Mouse (Mus musculus) CD8-positive naive resting alpha-beta T cell, adult 2 months (primary cell): Measurements from ENCODE around the gene Trim44.

Experiments used
- DNase-seq, 2 experiments: peaks; one replicate each; pipeline ENCODE4 v3.0.0; 2022; ENCODE audit warnings: low read depth in 2 of 2, low spot score in 2 of 2

Trim44 gene

GRCm38 (mm10) chr2:102406324-102407304 lies 1.0 kb downstream of the Trim44 start:
- DNase-seq, result no peak

DNA sequence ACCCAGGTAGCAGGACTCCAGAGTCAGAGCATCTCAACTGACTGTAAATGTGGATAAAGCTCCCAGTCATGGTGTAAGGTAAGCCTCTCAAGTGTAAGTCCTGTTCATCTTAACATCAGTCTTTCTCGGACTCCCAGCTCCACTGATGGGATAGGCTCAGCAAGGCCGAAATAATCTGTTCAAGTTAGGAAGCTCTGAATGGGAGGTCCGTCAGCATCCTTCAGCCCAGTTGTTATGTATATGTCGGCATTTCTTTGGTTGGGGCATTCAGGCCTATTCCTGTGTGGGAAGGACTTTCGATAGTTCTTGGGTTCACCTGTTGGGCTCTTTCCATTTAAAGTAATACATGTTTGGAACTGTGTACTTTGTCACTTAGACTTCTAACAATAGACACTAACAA lies 3.6 kb downstream of the Trim44 start:
- no peak for DNase-seq

DNA sequence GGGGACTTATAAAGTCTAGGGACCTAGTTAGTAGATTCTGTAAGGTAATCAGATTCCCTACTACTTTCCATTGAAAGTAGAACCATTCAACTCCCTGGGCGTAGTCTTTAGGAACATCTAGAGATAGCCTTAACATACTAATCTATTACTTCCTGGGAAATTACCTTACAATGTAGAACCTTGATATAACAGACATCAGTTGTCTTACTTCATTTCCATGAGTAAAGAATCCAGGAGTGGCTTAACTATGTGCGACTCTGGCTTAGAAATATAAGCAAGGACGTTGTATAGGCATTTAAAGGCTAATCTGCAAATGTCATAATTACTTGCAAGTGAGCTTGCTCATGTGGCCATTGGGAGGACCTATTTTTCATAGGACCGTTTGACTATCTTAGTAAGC lies 4.3 kb downstream of the Trim44 start:
- DNase-seq, result no peak

DNA sequence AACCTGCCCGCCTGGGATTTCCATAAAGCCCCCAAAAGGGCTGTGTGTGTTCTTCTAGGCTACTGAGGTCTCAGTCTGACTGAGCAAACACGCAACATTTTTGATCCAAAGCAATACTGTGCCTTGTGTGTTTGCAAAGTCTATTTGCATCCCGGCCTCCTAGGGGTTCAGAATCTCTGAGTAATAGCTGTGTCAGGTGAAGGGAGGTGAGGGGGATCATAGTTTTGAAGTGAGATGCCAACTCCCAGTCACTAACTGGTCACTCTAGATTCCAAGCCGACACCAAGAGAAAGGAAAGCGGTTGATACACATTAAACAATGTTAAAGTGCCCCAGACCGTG lies 6.3 kb downstream of the Trim44 start:
- DNase-seq, result no peak

- peak; percentile 71 to 76 for DNase-seq
Measured at GRCm38 (mm10) chr2:102400605-102401351, 6.8 kb downstream of the Trim44 start.

- DNase-seq, result no peak
Measured at GRCm38 (mm10) chr2:102399864-102400604, 7.6 kb downstream of the Trim44 start.

DNA sequence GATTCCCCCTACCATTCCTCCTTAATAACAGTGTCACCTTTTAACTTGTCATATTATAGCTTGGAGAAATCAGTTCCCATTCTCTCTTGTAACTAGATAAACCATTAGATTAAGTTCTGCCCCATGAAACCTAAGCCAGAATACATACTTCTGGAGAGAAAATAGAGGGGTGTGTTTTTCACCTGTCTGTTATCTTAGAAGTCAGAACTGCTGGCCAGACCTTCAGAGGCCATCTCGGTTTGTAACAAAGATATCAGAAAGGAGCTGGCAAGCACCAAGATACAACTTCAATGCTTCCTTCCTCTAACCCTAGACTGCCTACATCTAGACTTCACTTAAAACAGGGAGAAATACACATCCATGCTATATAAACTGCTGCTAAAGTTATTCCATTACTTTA lies 11.1 kb downstream of the Trim44 start:
- DNase-seq, result no peak

GRCm38 (mm10) chr2:102393457-102393856 lies 14.2 kb downstream of the Trim44 start:
- no peak for DNase-seq

- DNase-seq, result no peak
Measured at GRCm38 (mm10) chr2:102385328-102385902, 22.2 kb downstream of the Trim44 start.

- no peak for DNase-seq
Measured at GRCm38 (mm10) chr2:102384496-102384895, 23.1 kb downstream of the Trim44 start.

DNA sequence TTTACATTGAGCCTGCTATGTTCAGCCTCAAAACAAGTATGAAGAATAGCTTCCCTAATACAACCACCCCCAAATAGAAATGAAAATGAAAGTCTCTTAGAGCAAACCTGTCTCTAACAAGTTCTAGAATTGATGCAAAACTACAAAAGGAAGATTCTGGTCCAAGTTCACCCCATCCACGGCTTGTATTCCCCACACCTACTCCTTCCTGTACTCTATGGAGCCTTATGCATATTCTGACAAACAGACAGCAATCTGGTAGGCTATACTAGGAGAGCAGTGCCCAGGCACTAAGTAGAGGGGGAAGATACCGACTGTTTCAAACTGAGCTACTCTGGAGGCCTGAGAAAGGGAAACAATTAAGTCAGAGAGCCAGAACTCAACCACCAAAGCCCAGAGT lies 23.6 kb downstream of the Trim44 start:
- DNase-seq, result no peak

GRCm38 (mm10) chr2:102383069-102383834 lies 24.4 kb downstream of the Trim44 start:
- no peak for DNase-seq

DNA sequence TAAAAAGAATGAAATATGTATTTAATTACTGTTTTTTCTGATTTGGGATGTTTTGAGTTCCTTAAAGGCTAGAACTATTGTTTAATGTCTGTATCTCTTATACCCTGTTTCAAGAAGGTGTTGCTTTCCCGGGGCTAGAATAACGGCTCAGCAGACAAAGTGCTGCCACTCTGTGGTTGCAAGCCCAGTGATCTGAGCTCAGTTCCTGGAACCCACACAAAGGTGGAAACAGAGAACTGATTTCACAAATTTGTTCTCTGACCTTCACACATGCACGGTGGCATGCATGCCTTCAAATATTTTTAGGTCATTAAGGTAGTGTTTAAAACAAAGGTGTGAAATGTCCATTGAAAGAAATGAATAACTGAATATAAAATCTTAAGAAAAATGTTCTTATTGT lies 25.1 kb downstream of the Trim44 start:
- no peak for DNase-seq

DNA sequence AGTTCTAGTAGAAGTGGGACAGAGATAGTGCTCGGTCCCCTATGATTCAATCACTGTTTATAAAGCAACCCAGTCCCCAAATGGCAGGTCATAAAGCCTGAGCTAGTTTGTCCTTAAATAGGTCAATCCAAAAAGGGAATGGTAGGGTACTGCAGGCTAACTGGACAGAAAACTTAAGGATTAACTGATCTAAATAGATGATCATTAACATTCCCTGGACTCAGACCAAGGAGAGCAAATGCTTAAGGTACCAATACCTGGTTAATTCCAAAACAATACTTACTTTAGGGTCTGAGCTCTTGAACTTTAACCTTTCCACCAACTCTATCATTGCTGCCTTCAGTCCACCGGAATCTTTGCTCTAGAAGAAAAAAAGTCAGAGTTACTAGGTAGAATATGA lies 27.0 kb downstream of the Trim44 start:
- no peak for DNase-seq

- DNase-seq, result no peak
Measured at GRCm38 (mm10) chr2:102378928-102379327, 28.7 kb downstream of the Trim44 start.

GRCm38 (mm10) chr2:102378381-102378780 lies 29.2 kb downstream of the Trim44 start:
- DNase-seq, result no peak

GRCm38 (mm10) chr2:102377370-102377769 lies 30.3 kb downstream of the Trim44 start:
- DNase-seq, result no peak

GRCm38 (mm10) chr2:102373406-102374105 lies 34.1 kb downstream of the Trim44 start:
- DNase-seq, result no peak

DNA sequence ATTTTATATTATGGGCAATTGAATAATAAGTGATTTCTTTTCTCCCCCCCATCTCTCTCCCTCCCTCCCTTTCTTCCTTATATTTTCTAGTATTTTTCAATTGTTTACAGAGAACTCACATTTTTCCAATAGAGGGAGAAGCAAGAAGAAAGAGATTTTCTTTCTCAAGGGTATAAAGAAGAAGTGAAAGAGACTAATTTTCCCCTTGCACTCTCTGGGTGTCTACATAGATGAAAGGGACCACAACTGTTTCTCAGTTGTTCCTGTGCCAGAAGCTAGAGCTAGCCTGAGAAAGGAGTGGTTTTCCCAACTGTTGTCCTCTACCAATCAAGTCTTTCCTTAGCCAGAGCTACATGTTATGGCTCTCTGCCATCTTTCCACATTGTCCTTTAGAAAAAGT lies 34.9 kb downstream of the Trim44 start:
- DNase-seq, result no peak

DNA sequence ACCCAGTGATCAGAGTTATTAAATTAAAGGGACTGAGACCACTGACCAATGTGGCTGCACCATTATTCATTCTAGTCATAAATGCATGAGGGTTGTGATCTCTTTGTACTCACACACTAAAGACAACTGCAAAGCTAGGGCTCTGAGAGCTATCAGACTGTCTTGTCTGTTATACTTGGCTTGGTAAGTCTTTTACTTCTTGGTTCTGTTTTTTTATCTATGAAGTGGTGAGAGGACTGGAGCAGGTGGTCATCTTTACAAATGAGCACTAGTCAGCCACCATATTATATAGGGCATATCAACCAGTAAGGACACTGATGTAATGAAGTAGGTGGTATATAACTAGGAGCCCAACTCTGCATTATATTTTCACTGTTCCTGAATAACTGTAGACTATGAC lies 36.3 kb downstream of the Trim44 start:
- no peak for DNase-seq
